Mouse (Mus musculus): Measurements from ENCODE around the gene Tspan18. TPM values are rescaled to one million over a fixed set of nuclear protein-coding genes. Genes with fewer than 3 reads are reported as not detected.

The Tspan18 gene
- polyA plus RNA-seq, 1 experiment = 8.8 TPM

- peaks cover 13% of the 10 kb centered on the region for H3K4me1 ChIP-seq
- peaks cover 75% of the 10 kb centered on the region for H3K27me3 ChIP-seq (replicated peaks)
- no peaks in the 10 kb centered on the region for H3K9me3 ChIP-seq
- H3K4me3 ChIP-seq (replicated peaks) = no peak overlapping the region
- TF ChIP-seq FLI1 (IDR thresholded peaks at IDR 0.05; ENCODE audit: low read length) (no peak), GATA1 (IDR thresholded peaks at IDR 0.05; ENCODE audit: borderline replicate concordance, low read length) (no peak)
- no peaks in the 10 kb centered on the region for H3K36me3 ChIP-seq (replicated peaks; ENCODE audit: low read length)
Observed at GRCm38 (mm10) chr2:93161914-93162664, 172.2 kb downstream of the Tspan18 start.

GRCm38 (mm10) chr2:93160467-93161035, 173.8 kb downstream of the Tspan18 start:
- no peaks in the 10 kb centered on the region for H3K36me3 ChIP-seq (replicated peaks; ENCODE audit: low read length)
- no peak overlapping the region for H3K4me3 ChIP-seq (replicated peaks)
- no peaks in the 10 kb centered on the region for H3K9me3 ChIP-seq
- H3K4me1 ChIP-seq = peaks cover 8% of the 10 kb centered on the region
- no peak for TF ChIP-seq FLI1 (IDR thresholded peaks at IDR 0.05; ENCODE audit: low read length)
- TF ChIP-seq GATA1 (IDR thresholded peaks at IDR 0.05; ENCODE audit: borderline replicate concordance, low read length) = no peak
- H3K27me3 ChIP-seq (replicated peaks) = peaks cover 74% of the 10 kb centered on the region

GRCm38 (mm10) chr2:93154486-93155032, 179.7 kb downstream of the Tspan18 start:
- no peaks in the 10 kb centered on the region for H3K9me3 ChIP-seq
- no peaks in the 10 kb centered on the region for H3K36me3 ChIP-seq (replicated peaks; ENCODE audit: low read length)
- no peak overlapping the region for H3K4me3 ChIP-seq (replicated peaks)
- H3K4me1 ChIP-seq = no peaks in the 10 kb centered on the region
- TF ChIP-seq GATA1 (IDR thresholded peaks at IDR 0.05; ENCODE audit: borderline replicate concordance, low read length) = no peak
- no peak for TF ChIP-seq FLI1 (IDR thresholded peaks at IDR 0.05; ENCODE audit: low read length)
- peaks cover 73% of the 10 kb centered on the region for H3K27me3 ChIP-seq (replicated peaks)

GRCm38 (mm10) chr2:93153833-93154232, 180.5 kb downstream of the Tspan18 start:
- H3K4me3 ChIP-seq (replicated peaks) = no peak overlapping the region
- no peak for TF ChIP-seq GATA1 (IDR thresholded peaks at IDR 0.05; ENCODE audit: borderline replicate concordance, low read length)
- TF ChIP-seq FLI1 (IDR thresholded peaks at IDR 0.05; ENCODE audit: low read length) = no peak
- H3K36me3 ChIP-seq (replicated peaks; ENCODE audit: low read length) = no peaks in the 10 kb centered on the region
- H3K27me3 ChIP-seq (replicated peaks) = peaks cover 70% of the 10 kb centered on the region
- H3K9me3 ChIP-seq = no peaks in the 10 kb centered on the region
- H3K4me1 ChIP-seq = no peaks in the 10 kb centered on the region

GRCm38 (mm10) chr2:93152883-93153491, 181.3 kb downstream of the Tspan18 start:
- H3K9me3 ChIP-seq = no peaks in the 10 kb centered on the region
- no peak overlapping the region for H3K4me3 ChIP-seq (replicated peaks)
- H3K4me1 ChIP-seq = no peaks in the 10 kb centered on the region
- H3K27me3 ChIP-seq (replicated peaks) = peaks cover 72% of the 10 kb centered on the region
- no peaks in the 10 kb centered on the region for H3K36me3 ChIP-seq (replicated peaks; ENCODE audit: low read length)
- TF ChIP-seq GATA1 (IDR thresholded peaks at IDR 0.05; ENCODE audit: borderline replicate concordance, low read length) (no peak), FLI1 (IDR thresholded peaks at IDR 0.05; ENCODE audit: low read length) (no peak)

GRCm38 (mm10) chr2:93152191-93152601, 182.1 kb downstream of the Tspan18 start:
- TF ChIP-seq GATA1 (IDR thresholded peaks at IDR 0.05; ENCODE audit: borderline replicate concordance, low read length) = no peak
- TF ChIP-seq FLI1 (IDR thresholded peaks at IDR 0.05; ENCODE audit: low read length) = no peak
- Histone ChIP-seq H3K36me3 (replicated peaks; ENCODE audit: low read length) (no peaks in the 10 kb centered on the region), H3K4me3 (replicated peaks) (no peak overlapping the region), H3K27me3 (replicated peaks) (peaks cover 73% of the 10 kb centered on the region), H3K4me1 (no peaks in the 10 kb centered on the region), H3K9me3 (no peaks in the 10 kb centered on the region)

Other genes starting within 250 kb of the Tspan18 start
- 2.0 TPM in 1 of 2 replicates, not detected in the other for gene Trp53i11, start 147.0 kb downstream of the Tspan18 start, polyA plus RNA-seq (2012; ENCODE audit: insufficient read depth, low replicate concordance)
- 13.3 TPM in 1 of 2 replicates, not detected in the other for gene Cd82, start 128.6 kb upstream of the Tspan18 start, polyA plus RNA-seq (2012; ENCODE audit: insufficient read depth, low replicate concordance)
- gene Gm10803, start 226.1 kb upstream of the Tspan18 start, polyA plus RNA-seq (2012; ENCODE audit: insufficient read depth, low replicate concordance) = not detected in 2 replicates